Mouse (Mus musculus) testis, adult 2 months (tissue): Measurements from ENCODE around the gene Mafb. TPM values are rescaled to one million over a fixed set of nuclear protein-coding genes. Genes with fewer than 3 reads are reported as not detected.

Experiments
- H3K27ac ChIP-seq: fragments of 200-500 bp; 2 replicates; pipeline ENCODE4 v1.5.1; 2012; ENCODE audit warnings: low read depth, low read length; ENCODE audit not compliant: control insufficient read depth, insufficient read depth
- H3K27me3 ChIP-seq: fragments of 200-500 bp; 2 replicates; pipeline ENCODE4 v1.6.1; 2012; ENCODE audit warnings: mild to moderate bottlenecking, low read length, moderate library complexity; ENCODE audit not compliant: control insufficient read depth, insufficient read depth
- H3K36me3 ChIP-seq: fragments of 200-500 bp; 2 replicates; pipeline ENCODE4 v1.6.1; 2012; ENCODE audit warnings: mild to moderate bottlenecking, low read length; ENCODE audit not compliant: control insufficient read depth, insufficient read depth
- H3K4me1 ChIP-seq: fragments of 200-500 bp; 2 replicates; pipeline ENCODE4 v1.6.1; 2012; ENCODE audit warnings: low read length; ENCODE audit not compliant: control insufficient read depth, insufficient read depth
- H3K4me3 ChIP-seq: fragments of 200-500 bp; 2 replicates; pipeline ENCODE4 v1.5.1; 2012; ENCODE audit warnings: low read depth, mild to moderate bottlenecking, low read length, moderate library complexity, mixed read lengths; ENCODE audit not compliant: control insufficient read depth
- CTCF ChIP-seq: fragments of 200-500 bp; IDR thresholded peaks from 2 replicates; pipeline ENCODE4 v1.5.1; 2012; ENCODE audit warnings: low read depth, mild to moderate bottlenecking, inconsistent platforms, low read length, moderate library complexity; ENCODE audit not compliant: control insufficient read depth, insufficient read depth, insufficient replicate concordance
- POLR2A ChIP-seq: fragments of 200-500 bp; IDR thresholded peaks from 2 replicates; pipeline ENCODE4 v1.6.1; 2012; ENCODE audit warnings: low read depth, mild to moderate bottlenecking, inconsistent platforms, low read length, moderate library complexity; ENCODE audit not compliant: control insufficient read depth
- polyA plus RNA-seq: library from polyadenylated mRNA; depleted of rRNA; stranded (reverse); fragments of >200 nt; gene quantifications from 2 replicates; pipeline ENCODE4 v1.2.3, GENCODE M21; 2012; rRNA removed

Mafb gene
- 2.6 and 3.5 TPM in 2 replicates for polyA plus RNA-seq

DNA sequence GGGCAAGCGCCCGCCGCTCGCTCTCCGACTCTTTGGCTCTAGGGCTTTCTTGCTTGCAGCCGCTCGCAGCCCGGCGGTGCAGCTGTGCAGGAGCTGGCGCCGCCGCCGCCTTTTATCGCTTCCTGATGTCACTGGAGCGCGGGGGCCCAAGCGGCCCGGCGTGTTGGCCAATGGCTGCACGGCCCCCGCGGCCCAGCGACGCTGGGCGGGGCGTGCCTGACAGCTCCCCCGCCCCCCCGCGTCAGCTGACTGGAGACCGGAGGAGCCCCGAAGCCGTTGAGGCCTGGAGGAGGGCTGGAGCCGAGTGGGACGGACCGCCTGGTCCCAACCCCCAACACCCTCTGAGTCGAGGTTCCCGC lies at the start of gene Mafb:
Gene Mafb, minus strand, starts transcription at position 86 of the 359 bp plus-strand sequence.
- peak within 1 kb of the TSS; percentile 74 for H3K4me3 ChIP-seq
- TF ChIP-seq POLR2A, result peak; percentile 86
- no peak for TF ChIP-seq CTCF
- no peaks in the 10 kb centered on the region for H3K36me3 ChIP-seq
- H3K27me3 ChIP-seq, result no peaks in the 10 kb centered on the region; the same call in 1 of the 2 replicates
- peak within 1 kb of the TSS; percentile 71 for H3K27ac ChIP-seq
- H3K4me1 ChIP-seq, result peaks cover 8% of the 10 kb centered on the region

- H3K36me3 ChIP-seq, result no peaks in the 10 kb centered on the region
- H3K4me3 ChIP-seq, result peak overlapping the region; percentile 34
- TF ChIP-seq POLR2A (no peak), CTCF (no peak)
- peaks cover 2% of the 10 kb centered on the region for H3K4me1 ChIP-seq
- H3K27ac ChIP-seq, result no peak overlapping the region
- H3K27me3 ChIP-seq, result no peaks in the 10 kb centered on the region
Observed at GRCm38 (mm10) chr2:160415161-160415560, 48.3 kb upstream of the Mafb start.

- no peaks in the 10 kb centered on the region for H3K27me3 ChIP-seq
- H3K36me3 ChIP-seq, result no peaks in the 10 kb centered on the region
- no peak overlapping the region for H3K27ac ChIP-seq
- H3K4me3 ChIP-seq, result peak overlapping the region; percentile 34
- peaks cover 2% of the 10 kb centered on the region for H3K4me1 ChIP-seq
- TF ChIP-seq POLR2A, result no peak
- no peak for TF ChIP-seq CTCF
Observed at GRCm38 (mm10) chr2:160414736-160415135, 47.9 kb upstream of the Mafb start.

DNA sequence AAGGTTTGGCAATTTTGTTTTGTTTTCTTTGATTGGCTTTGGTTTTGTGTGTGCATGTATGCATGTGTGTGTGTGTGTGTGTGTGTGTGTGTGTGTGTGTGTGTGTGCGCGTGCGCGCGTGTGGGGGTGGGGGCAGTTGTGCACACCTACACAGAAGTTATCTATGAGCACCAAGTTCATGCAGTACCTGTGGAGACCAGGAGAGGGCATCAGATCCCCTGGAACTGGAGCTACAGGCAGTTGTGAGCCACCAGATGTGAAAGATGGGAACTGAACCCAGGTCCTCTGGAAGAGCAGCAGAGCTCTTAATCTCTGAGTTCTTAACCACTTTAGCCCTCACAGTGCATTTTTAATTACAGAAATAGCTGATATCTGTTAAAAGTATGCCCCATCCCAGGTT lies 47.1 kb upstream of the Mafb start:
- Histone ChIP-seq H3K4me3 (no peak overlapping the region), H3K4me1 (peaks cover 2% of the 10 kb centered on the region), H3K27me3 (no peaks in the 10 kb centered on the region), H3K36me3 (no peaks in the 10 kb centered on the region), H3K27ac (no peak overlapping the region)
- TF ChIP-seq POLR2A (no peak), CTCF (peak; percentile 66; the same call in 1 of the 2 replicates)

- Histone ChIP-seq H3K27me3 (no peaks in the 10 kb centered on the region), H3K4me1 (peaks cover 2% of the 10 kb centered on the region), H3K4me3 (peak overlapping the region; percentile 10), H3K27ac (no peak overlapping the region), H3K36me3 (no peaks in the 10 kb centered on the region)
- TF ChIP-seq CTCF, result no peak
- TF ChIP-seq POLR2A, result no peak
Observed at GRCm38 (mm10) chr2:160413055-160413454, 46.2 kb upstream of the Mafb start.

DNA sequence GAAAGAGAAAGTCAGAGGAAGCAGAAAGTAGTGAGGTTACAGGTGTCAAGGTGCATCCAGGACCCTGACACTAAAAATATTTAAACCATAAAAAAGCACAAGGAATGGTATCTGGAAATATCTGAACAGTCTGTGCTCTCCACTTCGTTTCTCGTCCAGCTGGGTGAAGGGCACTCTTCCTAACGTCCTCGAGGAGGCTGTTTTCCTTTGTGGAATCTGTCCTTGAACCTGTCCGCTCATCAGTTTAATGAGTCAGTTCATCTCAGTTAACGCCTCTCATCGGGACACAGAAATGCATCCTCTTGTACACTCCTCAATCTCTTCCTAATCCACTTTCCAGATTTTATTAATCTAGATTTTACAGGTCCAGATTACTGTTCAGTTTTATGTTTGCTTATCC lies 44.6 kb upstream of the Mafb start:
- Histone ChIP-seq H3K27me3 (no peaks in the 10 kb centered on the region), H3K27ac (no peak overlapping the region), H3K4me1 (peaks cover 2% of the 10 kb centered on the region), H3K36me3 (no peaks in the 10 kb centered on the region), H3K4me3 (no peak overlapping the region)
- no peak for TF ChIP-seq CTCF
- TF ChIP-seq POLR2A, result no peak

GRCm38 (mm10) chr2:160407720-160408119 lies 40.9 kb upstream of the Mafb start:
- TF ChIP-seq CTCF (peak; percentile 22; the same call in 1 of the 2 replicates), POLR2A (no peak)
- Histone ChIP-seq H3K27ac (no peak overlapping the region), H3K4me1 (no peaks in the 10 kb centered on the region), H3K36me3 (no peaks in the 10 kb centered on the region), H3K4me3 (no peak overlapping the region), H3K27me3 (no peaks in the 10 kb centered on the region)

DNA sequence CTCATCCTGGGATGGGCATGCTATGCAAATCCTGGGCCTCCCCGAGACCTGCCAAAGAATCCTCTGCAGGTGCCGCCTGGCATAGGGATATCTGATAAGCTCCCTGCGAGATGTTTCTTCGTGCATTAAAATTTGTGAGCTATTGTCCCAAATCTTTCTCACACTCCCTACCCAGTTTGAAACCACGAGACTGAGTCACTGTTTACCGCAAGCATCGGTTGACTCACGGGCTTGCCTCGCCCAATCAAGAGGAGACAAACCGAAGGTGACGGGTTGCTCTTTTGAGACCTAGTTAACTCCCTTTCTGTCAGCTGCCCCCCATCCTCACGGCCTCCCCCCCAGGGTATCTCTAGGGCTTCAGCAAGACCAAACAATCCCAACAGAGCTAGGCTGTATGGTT lies 30.9 kb upstream of the Mafb start:
- no peaks in the 10 kb centered on the region for H3K27me3 ChIP-seq
- no peak overlapping the region for H3K27ac ChIP-seq
- no peak overlapping the region for H3K4me3 ChIP-seq
- no peak for TF ChIP-seq POLR2A
- no peak for TF ChIP-seq CTCF
- no peaks in the 10 kb centered on the region for H3K36me3 ChIP-seq
- no peaks in the 10 kb centered on the region for H3K4me1 ChIP-seq
